Mouse (Mus musculus) spleen, postnatal 10 days (tissue): ENCODE data around the gene Rft1.

Experiments used
- DNase-seq, 2 experiments: peaks; one replicate each; pipeline ENCODE4 v3.0.0; 2021 to 2022; ENCODE audit warnings: low spot score in 2 of 2

The Rft1 gene

DNA sequence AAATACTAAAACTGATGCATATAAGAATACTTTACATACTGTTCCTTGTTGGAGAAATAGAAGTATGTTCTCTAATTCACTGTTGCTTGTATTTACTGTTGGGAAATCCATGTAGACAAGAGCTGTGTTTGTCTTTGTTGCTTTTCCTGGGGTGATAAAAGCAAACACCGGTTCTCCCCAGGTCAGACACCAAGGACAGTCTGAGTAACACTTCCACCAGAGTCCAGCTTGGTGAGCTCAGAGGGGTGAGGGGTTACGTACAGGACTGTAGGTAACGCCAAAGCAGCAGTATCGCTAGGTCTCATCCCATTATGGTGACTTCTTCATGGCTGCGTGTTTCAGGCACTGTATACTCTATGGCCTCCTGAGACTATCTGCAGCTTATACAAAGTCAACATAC is 80.5 kb downstream of the Rft1 start:
- DNase-seq, result no peak

DNA sequence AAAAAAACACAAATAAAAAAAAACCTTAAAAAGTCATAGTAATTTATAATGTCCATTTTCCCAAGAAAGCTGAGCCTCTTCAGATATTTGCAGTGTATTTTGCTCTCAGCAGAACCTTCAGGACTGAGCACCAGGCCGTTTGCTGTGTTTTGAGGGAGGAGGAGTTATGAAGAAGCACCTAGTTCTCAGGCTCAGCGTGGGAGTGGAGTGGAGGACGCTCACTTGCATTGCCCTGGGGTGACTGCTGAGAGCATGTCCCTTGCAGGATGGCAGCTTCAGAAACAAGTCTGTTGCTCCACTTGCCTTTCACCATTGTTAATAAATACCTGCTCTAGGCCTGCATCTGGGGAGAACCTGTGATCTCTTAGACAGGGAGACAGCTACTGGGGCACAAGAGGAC is 81.7 kb downstream of the Rft1 start:
- DNase-seq, result no peak

DNA sequence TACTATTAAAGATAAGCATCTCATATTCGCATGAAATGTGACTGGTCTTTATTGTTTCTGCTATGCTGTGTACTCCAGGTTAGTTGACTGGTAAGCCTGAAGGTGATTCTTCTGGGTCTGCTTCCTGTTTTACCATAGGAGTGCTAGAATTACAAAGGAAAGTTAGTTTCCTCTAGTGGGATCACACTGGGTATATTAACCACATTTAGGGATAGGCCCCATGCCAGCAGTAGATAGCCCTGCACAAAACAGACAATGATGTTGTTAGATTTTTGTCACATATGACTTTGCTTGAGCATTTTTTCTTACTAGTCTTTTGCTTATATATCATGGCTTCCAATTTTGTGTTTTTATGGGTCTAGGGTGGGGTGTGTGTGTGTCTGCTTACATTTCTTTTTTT is 82.3 kb downstream of the Rft1 start:
- no peak for DNase-seq
